Mouse (Mus musculus) embryonic facial prominence, embryonic 12.5 days (tissue): Measurements from ENCODE around the gene Ptprt. TPM values are rescaled to one million over a fixed set of nuclear protein-coding genes. Genes with fewer than 3 reads are reported as not detected.

ENCODE experiments used
- ATAC-seq: fragments of 200-750 bp; cut with Nextera tagmentation; 2 replicates; pipeline ENCODE4 v1.8.0; 2017; ENCODE audit not compliant: insufficient number of reproducible peaks, insufficient read depth, low FRiP score, low TSS enrichment
- H3K27ac ChIP-seq: fragments of 300-500 bp; sonication (generic); 2 replicates; pipeline ENCODE4 v1.5.1; 2016; ENCODE audit warnings: mild to moderate bottlenecking
- H3K27me3 ChIP-seq: fragments of 300-500 bp; sonication (generic); 2 replicates; pipeline ENCODE4 v1.6.1; 2016; ENCODE audit warnings: mild to moderate bottlenecking, moderate library complexity
- H3K36me3 ChIP-seq: fragments of 300-500 bp; sonication (generic); 2 replicates; pipeline ENCODE4 v1.6.1; 2016; ENCODE audit warnings: mild to moderate bottlenecking
- H3K4me1 ChIP-seq: fragments of 300-500 bp; sonication (generic); 2 replicates; pipeline ENCODE4 v1.6.1; 2016
- H3K4me2 ChIP-seq: fragments of 300-500 bp; sonication (generic); replicated peaks from 2 replicates; pipeline ENCODE4 v1.6.1; 2016; ENCODE audit warnings: mild to moderate bottlenecking, moderate library complexity
- H3K4me3 ChIP-seq: fragments of 300-500 bp; sonication (generic); 2 replicates; pipeline ENCODE4 v1.5.1; 2016; ENCODE audit warnings: mild to moderate bottlenecking
- H3K9ac ChIP-seq: fragments of 300-500 bp; sonication (generic); 2 replicates; pipeline ENCODE4 v1.6.1; 2016; ENCODE audit warnings: mild to moderate bottlenecking, moderate library complexity
- H3K9me3 ChIP-seq: fragments of 300-500 bp; sonication (generic); 2 replicates; pipeline ENCODE4 v1.6.1; 2016; ENCODE audit warnings: mild to moderate bottlenecking, moderate library complexity
- WGBS: fragments of 180-500 bp; shearing (Covaris S2); methylation state at CpG from one replicate; pipeline ENCODE4 v1.1.7; 2016; 5-methylcytosine and 5-hydroxymethylcytosine counted together
- polyA plus RNA-seq: library from polyadenylated mRNA; unstranded; fragments of >200 nt; fragmentation: Nextera tagmentation; extraction: Ambion mirVana; gene quantifications from 2 replicates; pipeline ENCODE4 v1.2.1, GENCODE M21; 2016

The Ptprt gene
- polyA plus RNA-seq, 1 experiment from 2014 or later, result 1.3 TPM

DNA sequence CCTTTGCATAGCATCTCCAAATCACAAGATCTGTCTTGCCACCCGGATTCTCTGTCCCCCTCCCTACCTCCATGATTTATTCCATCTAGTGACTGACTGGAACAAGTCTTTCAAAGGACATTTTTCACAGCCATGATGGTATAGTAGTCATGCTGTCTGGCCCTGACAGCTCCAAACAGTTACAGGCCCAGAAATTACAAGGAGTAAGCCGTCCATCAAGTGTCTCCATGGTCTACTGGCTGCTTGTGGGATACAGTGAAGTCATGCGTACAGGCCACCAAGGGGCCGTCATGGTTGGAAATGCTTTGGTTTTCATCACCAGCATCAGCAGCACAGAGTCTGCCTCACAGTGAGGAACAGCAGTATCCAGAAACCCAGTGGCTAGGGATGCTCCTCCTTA lies 156.1 kb downstream of the Ptprt start:
- no peak overlapping the region for H3K27ac ChIP-seq
- ATAC-seq, result no peak
- H3K9ac ChIP-seq, result no peak overlapping the region
- H3K4me2 ChIP-seq, result no peak overlapping the region
- WGBS, result 75% methylated on average over 4 of the region's 4 CpGs
- no peaks in the 10 kb centered on the region for H3K9me3 ChIP-seq
- H3K36me3 ChIP-seq, result no peaks in the 10 kb centered on the region
- H3K27me3 ChIP-seq, result no peaks in the 10 kb centered on the region
- no peak overlapping the region for H3K4me3 ChIP-seq
- H3K4me1 ChIP-seq, result no peaks in the 10 kb centered on the region

DNA sequence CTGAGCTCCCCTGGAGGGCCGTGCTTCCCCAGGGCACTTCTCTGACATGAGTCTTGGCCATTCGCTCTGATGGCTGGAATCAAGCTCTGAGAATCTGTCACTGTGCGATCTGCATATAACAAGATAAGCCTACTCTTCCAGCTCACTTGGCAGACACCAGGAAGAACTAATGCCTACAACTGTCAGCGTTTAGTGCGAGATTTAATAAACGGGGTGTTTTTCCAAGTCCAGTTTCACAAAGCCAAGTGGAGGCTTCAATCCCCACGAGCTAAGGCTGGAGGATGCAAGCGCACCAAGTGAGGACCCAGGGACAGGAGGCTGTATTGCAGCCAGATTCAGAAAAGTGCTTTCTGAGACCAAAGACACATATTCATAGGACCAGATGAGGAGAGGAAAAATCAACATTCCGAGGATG lies 161.4 kb downstream of the Ptprt start:
- 86% methylated on average over 9 of the region's 9 CpGs for WGBS
- Histone ChIP-seq H3K4me1 (no peaks in the 10 kb centered on the region), H3K9ac (no peak overlapping the region), H3K36me3 (no peaks in the 10 kb centered on the region), H3K4me3 (no peak overlapping the region), H3K9me3 (no peaks in the 10 kb centered on the region), H3K27me3 (no peaks in the 10 kb centered on the region), H3K4me2 (no peak overlapping the region), H3K27ac (no peak overlapping the region)
- no peak for ATAC-seq

DNA sequence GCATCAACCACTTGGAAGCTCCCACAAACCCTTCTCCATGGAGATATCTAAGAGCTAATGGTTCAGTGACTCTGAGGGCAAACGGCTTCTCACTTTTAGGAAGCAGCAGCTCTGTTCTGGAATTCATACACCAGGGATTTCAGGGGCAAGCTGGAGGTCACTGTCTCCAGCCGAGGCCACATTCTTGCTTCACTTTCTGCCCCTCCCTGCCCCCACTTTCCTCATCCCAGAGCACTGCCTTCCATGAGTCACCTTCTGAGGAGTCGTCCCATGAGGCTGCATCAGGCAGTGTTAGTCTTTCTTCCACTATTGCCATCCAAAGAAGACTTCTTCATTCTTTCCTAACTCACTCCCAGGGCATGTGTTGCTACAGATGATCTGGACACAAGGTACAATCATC lies 162.8 kb downstream of the Ptprt start:
- Histone ChIP-seq H3K9me3 (no peaks in the 10 kb centered on the region), H3K9ac (no peak overlapping the region), H3K27ac (no peak overlapping the region), H3K36me3 (no peaks in the 10 kb centered on the region), H3K4me2 (no peak overlapping the region), H3K4me3 (no peak overlapping the region), H3K27me3 (no peaks in the 10 kb centered on the region), H3K4me1 (no peaks in the 10 kb centered on the region)
- no peak for ATAC-seq
- 32% methylated on average over 3 of the region's 3 CpGs for WGBS

DNA sequence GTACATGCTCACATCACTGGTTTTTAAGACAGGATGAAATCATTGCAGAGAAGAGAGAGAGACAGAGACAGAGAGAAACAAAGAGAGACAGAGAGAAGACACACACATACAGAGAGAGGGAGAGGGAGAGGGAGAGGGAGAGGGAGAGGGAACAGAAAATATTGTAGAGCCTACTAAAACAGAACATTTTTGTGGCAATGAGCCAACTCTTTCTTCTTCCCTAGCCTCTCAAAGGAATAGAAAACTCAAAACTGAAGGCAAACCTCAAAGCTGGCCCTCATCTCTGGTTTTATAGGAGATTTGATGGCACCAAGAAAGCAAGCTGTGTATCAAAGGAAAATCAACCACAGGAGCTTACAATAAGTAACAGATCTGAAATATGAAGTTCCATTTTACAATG lies 176.9 kb downstream of the Ptprt start:
- no peak overlapping the region for H3K9ac ChIP-seq
- H3K4me3 ChIP-seq, result no peak overlapping the region
- H3K4me2 ChIP-seq, result no peak overlapping the region
- H3K9me3 ChIP-seq, result no peaks in the 10 kb centered on the region
- no peaks in the 10 kb centered on the region for H3K36me3 ChIP-seq
- no peaks in the 10 kb centered on the region for H3K4me1 ChIP-seq
- no peak overlapping the region for H3K27ac ChIP-seq
- no peaks in the 10 kb centered on the region for H3K27me3 ChIP-seq
- no peak for ATAC-seq

DNA sequence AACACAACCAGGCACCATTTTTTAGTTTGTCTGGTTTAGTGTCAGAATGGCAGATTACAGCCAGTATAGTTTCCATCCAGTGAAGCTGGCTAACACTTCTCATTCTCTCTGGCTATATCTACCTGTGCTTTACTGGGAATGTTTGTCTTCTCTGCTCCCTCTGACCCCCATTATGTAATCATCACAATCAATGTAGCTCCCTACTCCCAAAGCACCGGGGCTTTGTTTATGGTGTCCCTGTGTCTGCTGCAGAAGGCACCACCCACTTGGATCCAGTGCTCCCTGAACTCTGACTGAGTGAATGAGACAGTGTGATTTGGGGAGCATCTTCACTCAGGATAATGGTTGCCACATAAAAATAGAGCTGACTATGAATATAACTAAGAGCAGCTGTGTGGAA lies 217.8 kb downstream of the Ptprt start:
- H3K4me3 ChIP-seq, result no peak overlapping the region
- H3K4me2 ChIP-seq, result no peak overlapping the region
- H3K27ac ChIP-seq, result no peak overlapping the region
- H3K36me3 ChIP-seq, result no peaks in the 10 kb centered on the region
- H3K27me3 ChIP-seq, result no peaks in the 10 kb centered on the region
- WGBS, result 44% methylated on average over 1 of the region's 1 CpGs
- H3K4me1 ChIP-seq, result no peaks in the 10 kb centered on the region
- no peak for ATAC-seq
- H3K9me3 ChIP-seq, result no peaks in the 10 kb centered on the region
- no peak overlapping the region for H3K9ac ChIP-seq

DNA sequence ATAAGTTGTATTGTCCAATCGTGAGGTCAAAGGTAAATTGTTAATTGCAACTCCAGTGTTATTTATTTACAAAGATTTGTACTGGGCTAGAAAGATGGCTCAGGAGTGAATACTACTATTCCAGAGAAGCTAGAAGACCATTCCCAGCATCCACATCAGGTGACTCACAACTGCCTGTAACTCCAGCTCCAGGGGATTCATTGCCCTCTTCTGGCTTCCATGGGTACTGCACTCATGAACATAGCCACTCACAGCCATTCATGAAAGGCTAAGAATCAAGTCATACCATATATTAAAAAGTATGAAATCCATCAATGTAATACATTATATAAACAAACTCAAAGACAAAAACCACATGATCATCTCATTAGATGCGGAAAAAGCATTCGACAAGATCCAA lies 224.3 kb downstream of the Ptprt start:
- Histone ChIP-seq H3K9me3 (no peaks in the 10 kb centered on the region), H3K4me2 (no peak overlapping the region), H3K27me3 (no peaks in the 10 kb centered on the region), H3K4me3 (no peak overlapping the region), H3K9ac (no peak overlapping the region), H3K4me1 (no peaks in the 10 kb centered on the region), H3K27ac (no peak overlapping the region), H3K36me3 (no peaks in the 10 kb centered on the region)
- 91% methylated on average over 3 of the region's 3 CpGs for WGBS
- ATAC-seq, result no peak

DNA sequence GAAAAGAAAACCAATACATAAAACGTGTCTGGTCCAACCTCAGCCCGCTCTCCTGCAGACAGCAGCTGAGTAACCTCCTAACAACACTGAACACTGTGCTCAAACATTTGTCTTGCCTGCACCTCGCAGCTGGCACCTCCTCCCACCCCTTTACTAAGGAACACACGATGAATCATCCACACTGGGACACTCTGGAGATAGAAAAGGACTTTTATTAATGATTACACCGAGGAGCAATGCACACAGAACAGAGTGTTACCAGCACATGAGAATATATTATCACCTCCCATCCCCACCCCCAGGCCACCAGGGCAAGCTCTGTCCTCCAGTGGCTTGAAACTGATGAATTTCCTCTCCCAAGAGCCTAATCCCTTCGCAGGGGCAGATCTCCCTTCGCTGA lies 230.8 kb downstream of the Ptprt start:
- no peaks in the 10 kb centered on the region for H3K4me1 ChIP-seq
- 71% methylated on average over 7 of the region's 7 CpGs for WGBS
- H3K27me3 ChIP-seq, result no peaks in the 10 kb centered on the region
- H3K9ac ChIP-seq, result no peak overlapping the region
- no peak overlapping the region for H3K4me2 ChIP-seq
- no peak for ATAC-seq
- no peak overlapping the region for H3K4me3 ChIP-seq
- no peaks in the 10 kb centered on the region for H3K9me3 ChIP-seq
- H3K36me3 ChIP-seq, result no peaks in the 10 kb centered on the region
- no peak overlapping the region for H3K27ac ChIP-seq

DNA sequence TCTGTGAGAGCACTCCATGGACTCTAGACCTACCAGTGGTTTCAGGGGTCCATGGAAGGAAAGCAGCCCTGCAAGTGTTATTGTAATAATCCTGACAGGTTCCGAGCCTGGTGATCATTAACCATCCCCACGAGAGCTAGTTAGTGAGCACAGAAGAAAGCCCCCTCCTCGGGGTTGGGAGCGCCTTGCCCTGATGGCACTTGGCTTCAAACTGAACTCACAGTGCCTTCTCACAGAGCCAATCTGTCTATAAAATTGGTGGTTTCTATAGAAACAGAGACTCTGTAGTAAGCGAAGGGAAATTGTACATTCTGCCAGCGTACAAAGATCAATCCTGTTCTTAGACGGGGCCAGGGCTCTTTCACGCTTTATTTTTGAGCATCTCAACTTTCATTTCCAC lies 234.8 kb downstream of the Ptprt start:
- no peaks in the 10 kb centered on the region for H3K4me1 ChIP-seq
- WGBS, result 78% methylated on average over 8 of the region's 8 CpGs
- H3K4me2 ChIP-seq, result no peak overlapping the region
- no peak for ATAC-seq
- no peaks in the 10 kb centered on the region for H3K27me3 ChIP-seq
- no peak overlapping the region for H3K4me3 ChIP-seq
- H3K36me3 ChIP-seq, result no peaks in the 10 kb centered on the region
- no peak overlapping the region for H3K27ac ChIP-seq
- no peaks in the 10 kb centered on the region for H3K9me3 ChIP-seq
- no peak overlapping the region for H3K9ac ChIP-seq

DNA sequence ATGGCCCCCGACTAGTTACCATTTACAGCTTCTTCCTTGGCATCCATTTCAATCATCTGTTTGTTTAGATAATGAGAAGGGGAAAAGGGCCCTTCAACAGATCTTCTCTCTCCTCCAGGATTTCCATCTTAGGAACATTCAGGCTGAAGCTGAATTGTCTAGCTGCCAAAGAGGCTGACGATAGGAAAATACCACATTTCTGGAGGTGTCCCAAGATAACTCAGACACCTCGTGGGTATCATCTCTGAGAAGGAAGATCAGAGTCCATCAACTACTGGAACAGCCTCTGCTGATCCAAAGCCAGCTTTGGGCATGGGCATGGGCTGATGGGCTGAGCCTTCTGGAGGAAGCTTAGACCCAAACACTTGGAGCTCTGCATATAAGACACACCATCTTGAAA lies 242.8 kb downstream of the Ptprt start:
- H3K27ac ChIP-seq, result no peak overlapping the region
- H3K27me3 ChIP-seq, result no peaks in the 10 kb centered on the region
- no peak overlapping the region for H3K4me2 ChIP-seq
- ATAC-seq, result no peak
- no peak overlapping the region for H3K4me3 ChIP-seq
- WGBS, result 91% methylated on average over 3 of the region's 3 CpGs
- H3K9me3 ChIP-seq, result no peaks in the 10 kb centered on the region
- H3K9ac ChIP-seq, result no peak overlapping the region
- H3K4me1 ChIP-seq, result no peaks in the 10 kb centered on the region
- no peaks in the 10 kb centered on the region for H3K36me3 ChIP-seq

DNA sequence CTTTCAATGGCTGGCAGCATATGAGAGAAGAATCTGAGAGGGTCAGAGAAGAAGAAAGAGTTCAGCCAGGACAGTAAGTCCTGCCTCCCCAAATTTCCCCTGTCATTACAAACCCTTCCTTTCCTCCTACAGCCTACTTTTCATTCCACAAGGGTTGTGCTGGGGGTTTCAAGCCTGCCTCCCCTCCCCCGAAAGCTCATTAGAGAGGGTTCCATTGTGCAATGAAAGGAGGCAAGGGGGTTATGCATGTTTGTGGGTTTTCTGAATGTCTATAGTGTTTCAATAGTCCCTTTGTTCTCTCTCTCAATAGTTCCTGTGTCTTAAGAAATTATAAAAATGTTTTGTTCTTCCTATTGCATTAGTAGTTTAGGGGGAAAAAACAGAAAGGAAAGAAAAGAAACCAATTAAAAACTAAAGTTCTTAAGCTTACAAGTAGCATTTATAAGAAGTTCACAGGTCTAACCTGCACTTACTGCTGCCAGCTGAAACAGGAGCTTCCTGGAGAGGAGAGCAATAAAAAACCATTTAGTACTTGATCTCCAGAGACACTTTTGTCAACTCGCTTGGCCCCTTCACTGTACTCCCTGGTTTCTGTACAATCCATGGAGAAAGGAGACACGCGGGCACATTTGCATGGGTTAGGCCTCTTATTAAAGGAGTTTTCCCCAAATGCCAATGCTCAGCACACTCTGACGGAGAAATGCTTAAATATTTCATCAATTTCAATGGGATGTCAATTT lies 247.7 kb downstream of the Ptprt start:
- WGBS, result 55% methylated on average over 5 of the region's 5 CpGs
- Histone ChIP-seq H3K36me3 (no peaks in the 10 kb centered on the region), H3K9me3 (no peaks in the 10 kb centered on the region), H3K4me3 (no peak overlapping the region), H3K4me2 (no peak overlapping the region), H3K27ac (no peak overlapping the region), H3K27me3 (no peaks in the 10 kb centered on the region), H3K4me1 (no peaks in the 10 kb centered on the region), H3K9ac (no peak overlapping the region)
- no peak for ATAC-seq

DNA sequence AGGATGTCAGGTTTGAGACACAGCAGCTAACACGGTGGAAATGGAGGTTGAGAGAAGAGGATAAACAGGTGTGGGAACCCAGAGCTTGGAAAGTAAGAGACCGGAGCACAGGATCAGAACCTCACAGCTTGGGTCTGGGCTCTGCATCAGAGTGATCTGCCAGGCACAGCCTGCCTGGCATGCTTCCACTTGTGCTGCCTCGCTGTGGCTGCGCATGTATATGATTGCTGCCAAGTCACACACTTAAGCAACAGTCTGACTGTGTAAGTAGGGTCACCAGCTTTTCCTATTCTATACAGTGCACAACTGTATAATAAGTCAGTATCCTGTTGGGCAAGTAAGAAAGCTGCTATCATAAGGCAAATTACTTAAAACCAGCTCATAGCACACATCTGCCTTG lies 249.9 kb downstream of the Ptprt start:
- no peak for ATAC-seq
- WGBS, result 90% methylated on average over 4 of the region's 4 CpGs

DNA sequence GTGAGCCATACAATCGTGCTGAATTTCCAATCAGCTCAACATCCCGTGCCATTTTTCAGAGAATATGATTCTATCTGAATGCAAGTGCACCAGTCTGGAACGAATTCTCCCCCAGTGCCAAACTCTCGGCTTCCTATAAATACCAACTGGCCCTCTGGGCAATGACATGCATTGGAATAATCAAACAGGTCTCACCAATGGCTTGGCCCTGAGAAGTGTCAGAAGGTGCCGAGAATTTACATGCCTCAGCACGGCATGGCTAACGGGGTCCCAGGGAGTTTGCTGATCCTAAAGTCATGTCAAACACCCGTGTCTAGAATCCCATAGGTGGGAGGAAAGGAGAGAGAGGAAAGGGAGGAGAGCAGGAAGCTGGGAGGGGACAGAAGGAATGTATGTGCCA lies 251.7 kb downstream of the Ptprt start:
- WGBS, result 84% methylated on average over 8 of the region's 8 CpGs
- no peaks in the 10 kb centered on the region for H3K9me3 ChIP-seq
- H3K36me3 ChIP-seq, result no peaks in the 10 kb centered on the region
- no peaks in the 10 kb centered on the region for H3K27me3 ChIP-seq
- no peak overlapping the region for H3K27ac ChIP-seq
- H3K4me2 ChIP-seq, result no peak overlapping the region
- ATAC-seq, result no peak
- no peaks in the 10 kb centered on the region for H3K4me1 ChIP-seq
- H3K9ac ChIP-seq, result no peak overlapping the region
- no peak overlapping the region for H3K4me3 ChIP-seq

More for the DNA sequence above, 249.9 kb downstream of the Ptprt start:
- Histone ChIP-seq H3K27me3 (no peaks in the 10 kb centered on the region), H3K9me3 (no peaks in the 10 kb centered on the region), H3K27ac (no peak overlapping the region), H3K4me3 (no peak overlapping the region), H3K36me3 (no peaks in the 10 kb centered on the region), H3K4me1 (no peaks in the 10 kb centered on the region), H3K9ac (no peak overlapping the region), H3K4me2 (no peak overlapping the region)
